Mouse (Mus musculus): ENCODE measurements around the gene Pnpo. TPM values are rescaled to one million over a fixed set of nuclear protein-coding genes. Genes with fewer than 3 reads are reported as not detected.

The Pnpo gene
- total RNA-seq, 4 experiments from 2014 or later = 7.4 to 9.3 (median 8.0) TPM

GRCm38 (mm10) chr11:96937549-96938425, 6.0 kb downstream of the Pnpo start:
- DNase-seq (ENCODE audit: low spot score in 2 of 2) = peak in 1 of 2 experiments; percentile 40

GRCm38 (mm10) chr11:96935872-96936650, 7.7 kb downstream of the Pnpo start:
- DNase-seq (ENCODE audit: low spot score in 2 of 2) = no peak

- no peak for DNase-seq (ENCODE audit: low spot score in 2 of 2)
These were observed 8.8 kb downstream of the Pnpo start for GRCm38 (mm10) chr11:96934921-96935356.

- DNase-seq (ENCODE audit: low spot score in 2 of 2) = no peak
These were observed 10.1 kb downstream of the Pnpo start for GRCm38 (mm10) chr11:96933562-96934276.

- no peak for DNase-seq (ENCODE audit: low spot score in 2 of 2)
These were observed 12.3 kb downstream of the Pnpo start for GRCm38 (mm10) chr11:96931327-96932062.

GRCm38 (mm10) chr11:96929766-96930331, 13.9 kb downstream of the Pnpo start:
- DNase-seq (ENCODE audit: low spot score in 2 of 2) = no peak

GRCm38 (mm10) chr11:96929096-96929765, 14.6 kb downstream of the Pnpo start:
- DNase-seq (ENCODE audit: low spot score in 2 of 2) = no peak

GRCm38 (mm10) chr11:96928691-96929090, 15.1 kb downstream of the Pnpo start:
- DNase-seq (ENCODE audit: low spot score in 2 of 2) = no peak

GRCm38 (mm10) chr11:96928088-96928487, 15.7 kb downstream of the Pnpo start, which contains the start of gene Prr15l:
Prr15l (plus strand) TSS chr11:96928104.
- DNase-seq (ENCODE audit: low spot score in 2 of 2) = no peak

- no peak for DNase-seq (ENCODE audit: low spot score in 2 of 2)
These were observed 17.2 kb downstream of the Pnpo start for GRCm38 (mm10) chr11:96926587-96926986.

- DNase-seq (ENCODE audit: low spot score in 2 of 2) = no peak
These were observed 18.2 kb downstream of the Pnpo start for GRCm38 (mm10) chr11:96925469-96926148.

- no peak for DNase-seq (ENCODE audit: low spot score in 2 of 2)
These were observed 18.9 kb downstream of the Pnpo start for GRCm38 (mm10) chr11:96924861-96925260.

GRCm38 (mm10) chr11:96919003-96919402, 24.8 kb downstream of the Pnpo start:
- DNase-seq (ENCODE audit: low spot score in 2 of 2) = no peak

GRCm38 (mm10) chr11:96917415-96917814, 26.4 kb downstream of the Pnpo start:
- DNase-seq (ENCODE audit: low spot score in 2 of 2) = no peak

- no peak for DNase-seq (ENCODE audit: low spot score in 2 of 2)
These were observed 26.8 kb downstream of the Pnpo start for GRCm38 (mm10) chr11:96916885-96917396.

GRCm38 (mm10) chr11:96916044-96916884, 27.5 kb downstream of the Pnpo start, which contains the start of gene Cdk5rap3:
Cdk5rap3 (minus strand) TSS chr11:96916496.
- peak; percentile 98 for DNase-seq (ENCODE audit: low spot score in 2 of 2)

- DNase-seq (ENCODE audit: low spot score in 2 of 2) = no peak
These were observed 31.1 kb downstream of the Pnpo start for GRCm38 (mm10) chr11:96912682-96913081.

GRCm38 (mm10) chr11:96910003-96910402, 33.8 kb downstream of the Pnpo start:
- peak; percentile 65 to 69 for DNase-seq (ENCODE audit: low spot score in 2 of 2)

Measured in gastrocnemius, adult 8-10 months (tissue).